Mouse (Mus musculus) G1E-ER4 (cell line): ENCODE results near the gene Bag6. TPM values are rescaled to one million over a fixed set of nuclear protein-coding genes. Genes with fewer than 3 reads are reported as not detected.

ENCODE experiments used
- GATA1 ChIP-seq: IDR thresholded peaks from one replicate; pipeline ENCODE4 v1.8.0; 2012; ENCODE audit warnings: low read length, inconsistent platforms
- polyA plus RNA-seq: library from polyadenylated mRNA; stranded (reverse); fragments of >175 nt; gene quantifications from 2 replicates; pipeline ENCODE4 v1.2.3, GENCODE M21; 2012

The Bag6 gene
- 685 and 826 TPM in 2 replicates for polyA plus RNA-seq

GRCm38 (mm10) chr17:35134801-35135590, at the start of gene Bag6:
TSS of gene Bag6 (plus strand) at chr17:35135178.
- TF ChIP-seq GATA1: no peak

- no peak for TF ChIP-seq GATA1
Observed at GRCm38 (mm10) chr17:35085208-35085865, 49.6 kb upstream of the Bag6 start, which contains the start of gene Ly6g6f. TSS of gene Ly6g6f (minus strand) at chr17:35085610.

- no peak for TF ChIP-seq GATA1
Observed at GRCm38 (mm10) chr17:35088151-35088550, 46.8 kb upstream of the Bag6 start.

- no peak for TF ChIP-seq GATA1
Observed at GRCm38 (mm10) chr17:35088825-35089644, 45.9 kb upstream of the Bag6 start, which contains the start of gene Abhd16a. TSS of gene Abhd16a (plus strand) at chr17:35089263.

- TF ChIP-seq GATA1: no peak
Observed at GRCm38 (mm10) chr17:35090166-35090932, 44.6 kb upstream of the Bag6 start.

GRCm38 (mm10) chr17:35092403-35093198, 42.4 kb upstream of the Bag6 start:
- TF ChIP-seq GATA1: no peak

GRCm38 (mm10) chr17:35094475-35095365, 40.3 kb upstream of the Bag6 start:
- no peak for TF ChIP-seq GATA1

GRCm38 (mm10) chr17:35096597-35096996, 38.4 kb upstream of the Bag6 start:
- no peak for TF ChIP-seq GATA1

GRCm38 (mm10) chr17:35097164-35097655, 37.8 kb upstream of the Bag6 start:
- no peak for TF ChIP-seq GATA1

- TF ChIP-seq GATA1: no peak
Observed at GRCm38 (mm10) chr17:35100196-35100765, 34.7 kb upstream of the Bag6 start.

- no peak for TF ChIP-seq GATA1
Observed at GRCm38 (mm10) chr17:35101161-35101560, 33.8 kb upstream of the Bag6 start.

GRCm38 (mm10) chr17:35102299-35102698, 32.7 kb upstream of the Bag6 start:
- TF ChIP-seq GATA1: no peak

- no peak for TF ChIP-seq GATA1
Observed at GRCm38 (mm10) chr17:35103221-35103690, 31.7 kb upstream of the Bag6 start.
